Comparison of ENCODE assay signal across 8 mouse cellular contexts in the genomic region with DNA sequence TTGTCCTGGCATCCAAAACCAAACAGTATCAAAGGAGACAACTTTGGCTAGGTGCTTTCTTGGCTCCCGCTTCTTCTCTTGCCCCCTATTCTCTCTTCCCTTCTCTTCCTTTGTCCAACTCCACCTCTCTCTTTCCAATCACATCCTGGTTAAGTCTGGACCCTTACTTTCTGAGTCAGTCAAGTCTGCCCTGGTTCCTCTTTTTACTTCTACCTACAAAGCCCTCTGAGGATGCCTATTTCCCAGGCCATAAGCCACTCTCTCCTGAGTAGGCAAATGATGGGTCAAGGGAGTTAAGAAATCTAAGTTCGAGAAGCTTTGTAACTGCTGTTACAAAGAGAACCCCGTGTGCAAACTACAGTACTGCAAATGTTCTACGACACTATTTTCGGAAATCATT. TPM values are rescaled to one million over a fixed set of nuclear protein-coding genes. Genes with fewer than 3 reads are reported as not detected.
A peak's percentile ranks its signal among the peaks of the same experiment; 100 is the strongest.
DNase-seq lines count a peak whose midpoint lies in the region; ATAC-seq and TF ChIP-seq lines count a peak whose summit lies in the region.

No protein-coding gene starts in this region.

- H3K4me3 ChIP-seq in kidney, embryonic 16.5 days (ENCODE audit: low read length), result peak overlapping the region; percentile 59
- peak overlapping the region; percentile 96; the same call in 1 of the 2 replicates for H3K4me3 ChIP-seq in cortical plate, adult 2 months (ENCODE audit: insufficient read depth, low read length)
- peak overlapping the region; percentile 54 for H3K4me3 ChIP-seq in hindbrain, postnatal 0 days (ENCODE audit: low read length)
- H3K4me3 ChIP-seq in midbrain, postnatal 0 days (ENCODE audit: low read depth, low read length), result peak overlapping the region; percentile 53

- peaks cover 13% of the 10 kb centered on the region; the same call in 1 of the 2 replicates for H3K4me1 ChIP-seq in kidney, embryonic 16.5 days (ENCODE audit: insufficient read depth, low read length)
- peaks cover 1% of the 10 kb centered on the region; the same call in 1 of the 2 replicates for H3K4me1 ChIP-seq in cortical plate, adult 2 months (ENCODE audit: control insufficient read depth, insufficient read depth, low read length)
- peaks cover 7% of the 10 kb centered on the region; the same call in 1 of the 2 replicates for H3K4me1 ChIP-seq in hindbrain, postnatal 0 days (ENCODE audit: insufficient read depth, low read length)
- H3K4me1 ChIP-seq in midbrain, postnatal 0 days (ENCODE audit: insufficient read depth, low read length), result no peaks in the 10 kb centered on the region

- WGBS in kidney, embryonic 16.5 days, result 25% methylated on average over 5 of the region's 5 CpGs
- WGBS in hindbrain, postnatal 0 days, result 26% methylated on average over 5 of the region's 5 CpGs
- WGBS in midbrain, postnatal 0 days, result 24% methylated on average over 5 of the region's 5 CpGs

- no peak for TF ChIP-seq CTCF in cortical plate, adult 2 months (IDR thresholded peaks at IDR 0.05; ENCODE audit: extremely low read depth, insufficient read depth, low read length)
- no peak for TF ChIP-seq CTCF in hindbrain, postnatal 0 days (IDR thresholded peaks at IDR 0.05; ENCODE audit: low read depth)
- no peak for TF ChIP-seq CTCF in midbrain, postnatal 0 days (IDR thresholded peaks at IDR 0.05)

- H3K27me3 ChIP-seq in kidney, embryonic 16.5 days (ENCODE audit: insufficient read depth, low read length), result no peaks in the 10 kb centered on the region
- no peaks in the 10 kb centered on the region for H3K27me3 ChIP-seq in hindbrain, postnatal 0 days (ENCODE audit: insufficient read depth, low read length)
- no peaks in the 10 kb centered on the region for H3K27me3 ChIP-seq in midbrain, postnatal 0 days (ENCODE audit: insufficient read depth, low read length)

- intact Hi-C loops in left cerebral cortex, postnatal 4 days (cut with DNase I), result no loop called here

- no peak overlapping the region for H3K27ac ChIP-seq in kidney, embryonic 16.5 days (ENCODE audit: low read length)
- H3K27ac ChIP-seq in cortical plate, adult 2 months (ENCODE audit: insufficient read depth, low read length), result no peak overlapping the region
- H3K27ac ChIP-seq in hindbrain, postnatal 0 days, result no peak overlapping the region
- H3K27ac ChIP-seq in midbrain, postnatal 0 days (ENCODE audit: low read depth, low read length), result no peak overlapping the region

- no peak for DNase-seq in kidney, adult 11 months
- DNase-seq in hindbrain, postnatal 0 days (ENCODE audit: low spot score), result no peak
- no peak for DNase-seq in midbrain, postnatal 0 days (ENCODE audit: low spot score)
- DNase-seq in urinary bladder, postnatal 10 days (ENCODE audit: low spot score), result no peak
- no peak for DNase-seq in left cerebral cortex, postnatal 4 days
- no peak for DNase-seq in right cerebral cortex, postnatal 10 days (ENCODE audit: low spot score in 2 of 2)

- peaks cover 15% of the 10 kb centered on the region; the same call in 1 of the 2 replicates for H3K36me3 ChIP-seq in kidney, embryonic 16.5 days (ENCODE audit: insufficient read depth, low read length)
- H3K36me3 ChIP-seq in hindbrain, postnatal 0 days (ENCODE audit: insufficient read depth, low read length), result no peaks in the 10 kb centered on the region
- H3K36me3 ChIP-seq in midbrain, postnatal 0 days (ENCODE audit: insufficient read depth, low read length), result no peaks in the 10 kb centered on the region

- H3K9ac ChIP-seq in kidney, embryonic 16.5 days (replicated peaks; ENCODE audit: low read length), result peak overlapping the region; percentile 64
- H3K9ac ChIP-seq in hindbrain, postnatal 0 days (replicated peaks; ENCODE audit: low read length), result peak overlapping the region; percentile 49; the same call in 1 of the 2 replicates
- H3K9ac ChIP-seq in midbrain, postnatal 0 days (replicated peaks; ENCODE audit: low read length, poor library complexity, severe bottlenecking), result peak overlapping the region; percentile 39

- H3K4me2 ChIP-seq in kidney, embryonic 16.5 days (replicated peaks; ENCODE audit: low read depth, low read length), result peak overlapping the region; percentile 59
- H3K4me2 ChIP-seq in hindbrain, postnatal 0 days (ENCODE audit: low read depth, low read length), result peak overlapping the region; percentile 59
- H3K4me2 ChIP-seq in midbrain, postnatal 0 days (ENCODE audit: low read depth, low read length, poor library complexity, severe bottlenecking), result peak overlapping the region; percentile 48

- no peak for TF ChIP-seq POLR2A in cortical plate, adult 2 months (IDR thresholded peaks at IDR 0.05; ENCODE audit: extremely low read depth, insufficient read depth, low read length)

- peaks cover 17% of the 10 kb centered on the region for H3K9me3 ChIP-seq in kidney, embryonic 16.5 days (ENCODE audit: low read length)
- 0 out of 2 replicates have a peak, but pooled peaks cover 5% of the 10 kb centered on the region for H3K9me3 ChIP-seq in hindbrain, postnatal 0 days (ENCODE audit: low read length)
- H3K9me3 ChIP-seq in midbrain, postnatal 0 days (ENCODE audit: low read length), result no peaks in the 10 kb centered on the region

- no peak for ATAC-seq in kidney, embryonic 16.5 days (ENCODE audit: low FRiP score, low TSS enrichment)
- 0 out of 2 replicates have a peak, but pooled peaks have one; percentile 7 for ATAC-seq in hindbrain, postnatal 0 days
- ATAC-seq in midbrain, postnatal 0 days (ENCODE audit: low FRiP score), result no peak

RNA-seq across cellular contexts. Expression of a gene that starts 0.6 kb away (rescaled TPM):
- 13.8 and 14.3 TPM in 2 replicates for polyA plus RNA-seq in kidney, embryonic 16.5 days (2015; fragmentation: Nextera tagmentation; extraction: Ambion mirVana)
- 7.2 and 7.9 TPM in 2 replicates for polyA plus RNA-seq in cortical plate, adult 2 months (2012; rRNA removed)
- 4.9 and 7.1 TPM in 2 replicates for total RNA-seq in hindbrain, postnatal 0 days (2014; rRNA removed)
- 8.0 and 8.3 TPM in 2 replicates for polyA plus RNA-seq in hindbrain, postnatal 0 days (2015; fragmentation: Nextera tagmentation; extraction: Ambion mirVana)
- 5.9 and 7.9 TPM in 2 replicates for total RNA-seq in midbrain, postnatal 0 days (2014; rRNA removed)
- 7.6 and 8.0 TPM in 2 replicates for polyA plus RNA-seq in midbrain, postnatal 0 days (2015; fragmentation: Nextera tagmentation; extraction: Ambion mirVana)
- 10 to 100 TPM; 10.1 to 12.5 TPM for total RNA-seq in left cerebral cortex, postnatal 4 days (2021)

RNA-seq across cellular contexts. Expression of a gene that starts 0.7 kb away (rescaled TPM):
- polyA plus RNA-seq in kidney, embryonic 16.5 days (2015; fragmentation: Nextera tagmentation; extraction: Ambion mirVana), result 8.2 and 8.3 TPM in 2 replicates
- polyA plus RNA-seq in cortical plate, adult 2 months (2012; rRNA removed), result 3.9 and 4.5 TPM in 2 replicates
- total RNA-seq in hindbrain, postnatal 0 days (2014; rRNA removed), result 5.8 and 6.6 TPM in 2 replicates
- 6.9 and 7.8 TPM in 2 replicates for polyA plus RNA-seq in hindbrain, postnatal 0 days (2015; fragmentation: Nextera tagmentation; extraction: Ambion mirVana)
- total RNA-seq in midbrain, postnatal 0 days (2014; rRNA removed), result 7.2 and 10.2 TPM in 2 replicates
- polyA plus RNA-seq in midbrain, postnatal 0 days (2015; fragmentation: Nextera tagmentation; extraction: Ambion mirVana), result 5.8 and 7.7 TPM in 2 replicates
- 10 to 100 TPM in 1 of 2 experiments, 1 to 10 TPM in 1; 8.3 to 10.9 TPM for total RNA-seq in left cerebral cortex, postnatal 4 days (2021)

RNA-seq across cellular contexts. Expression of a gene that starts 45.9 kb away (rescaled TPM):
- polyA plus RNA-seq in kidney, embryonic 16.5 days (2015; fragmentation: Nextera tagmentation; extraction: Ambion mirVana), result 10.2 and 11.0 TPM in 2 replicates
- polyA plus RNA-seq in cortical plate, adult 2 months (2012; rRNA removed), result 8.6 and 9.0 TPM in 2 replicates
- 2.9 and 4.8 TPM in 2 replicates for total RNA-seq in hindbrain, postnatal 0 days (2014; rRNA removed)
- polyA plus RNA-seq in hindbrain, postnatal 0 days (2015; fragmentation: Nextera tagmentation; extraction: Ambion mirVana), result 8.0 and 10.0 TPM in 2 replicates
- total RNA-seq in midbrain, postnatal 0 days (2014; rRNA removed), result 6.9 and 8.1 TPM in 2 replicates
- 9.6 and 10.1 TPM in 2 replicates for polyA plus RNA-seq in midbrain, postnatal 0 days (2015; fragmentation: Nextera tagmentation; extraction: Ambion mirVana)
- total RNA-seq in left cerebral cortex, postnatal 4 days (2021), result 10 to 100 TPM; 13.5 to 13.9 TPM
